ENCODE assay signal across 8 mouse cellular contexts in genomic region chr7:34911919-34912897, GRCm38 (mm10). TPM values are rescaled to one million over a fixed set of nuclear protein-coding genes. Genes with fewer than 3 reads are reported as not detected.
DNase-seq lines count a peak whose midpoint lies in the region; ATAC-seq lines count a peak whose summit lies in the region.

TSS of gene Pepd (plus strand) at chr7:34912379.

- H3K4me1 ChIP-seq in hindbrain, embryonic 11.5 days (replicated peaks; ENCODE audit: control insufficient read depth, insufficient read depth, low read length) = peaks cover 8% of the 10 kb centered on the region

- H3K27me3 ChIP-seq in hindbrain, embryonic 11.5 days (ENCODE audit: control insufficient read depth, insufficient read depth, low read length) = no peaks in the 10 kb centered on the region

- H3K27ac ChIP-seq in hindbrain, embryonic 11.5 days (ENCODE audit: low read depth, low read length) = no peak within 1 kb of the TSS

- H3K9me3 ChIP-seq in hindbrain, embryonic 11.5 days (ENCODE audit: control insufficient read depth, low read length) = no peaks in the 10 kb centered on the region

- peak within 1 kb of the TSS; percentile 78 for H3K9ac ChIP-seq in hindbrain, embryonic 11.5 days (ENCODE audit: low read depth, low read length)

- H3K4me3 ChIP-seq in hindbrain, embryonic 11.5 days (ENCODE audit: low read depth, low read length) = peak within 1 kb of the TSS; percentile 86

- WGBS in hindbrain, embryonic 11.5 days = 7% methylated on average over 44 of the region's 44 CpGs

- peak; percentile 91 for ATAC-seq in hindbrain, embryonic 11.5 days (ENCODE audit: low FRiP score)

- peak within 1 kb of the TSS; percentile 88 for H3K4me2 ChIP-seq in hindbrain, embryonic 11.5 days (replicated peaks; ENCODE audit: low read depth, low read length)

- no peaks in the 10 kb centered on the region for H3K36me3 ChIP-seq in hindbrain, embryonic 11.5 days (ENCODE audit: control insufficient read depth, insufficient read depth, low read length)

- peak; percentile 97 for DNase-seq in NIH3T3 (ENCODE audit: low read depth)
- DNase-seq in cerebellum, adult 9-11 months = peak; percentile 78
- peak; percentile 64 to 84 for DNase-seq in frontal cortex, adult 2 months (ENCODE audit: extremely low spot score in 1 of 2, low spot score in 1 of 2)
- DNase-seq in hindbrain, embryonic 11.5 days (ENCODE audit: low spot score) = peak; percentile 94
- DNase-seq in layer of hippocampus, postnatal 25 days (ENCODE audit: extremely low spot score in 1 of 2, low spot score in 1 of 2) = peak; percentile 67 to 75
- peak; percentile 86 for DNase-seq in lung, postnatal 25 days (ENCODE audit: low spot score)
- peak; percentile 95 for DNase-seq in retina, embryonic 14.5 days (ENCODE audit: low spot score)
- DNase-seq in thymus, postnatal 4 days = peak; percentile 80

RNA-seq across cellular contexts. Expression of gene Pepd, which starts in this region (rescaled TPM):
- polyA plus RNA-seq in frontal cortex, adult 2 months (2012; rRNA removed) = 37.7 and 38.2 TPM in 2 replicates
- 57.8 and 66.0 TPM in 2 replicates for polyA plus RNA-seq in hindbrain, embryonic 11.5 days (2014; fragmentation: Nextera tagmentation; extraction: Ambion mirVana)
- 10 to 100 TPM; 28.1 to 30.4 TPM for total RNA-seq in layer of hippocampus, postnatal 25 days (2021)
